Mouse (Mus musculus): Measurements from ENCODE around the gene Syngr2.

- TF ChIP-seq CTCF (IDR thresholded peaks at IDR 0.05; ENCODE audit: low read depth, low read length) (no peak), GATA1 (IDR thresholded peaks at IDR 0.05; ENCODE audit: borderline replicate concordance, low read length) (no peak), POLR2AphosphoS5 (IDR thresholded peaks at IDR 0.05; ENCODE audit: insufficient replicate concordance, low read depth, low read length) (no peak), GATA2 (IDR thresholded peaks at IDR 0.05; ENCODE audit: borderline replicate concordance, low read depth, low read length) (no peak), TAL1 (conservative IDR thresholded peaks at IDR 0.05; ENCODE audit: low read depth, low read length) (no peak)
Measured at GRCm38 (mm10) chr11:117828888-117829604, 19.6 kb downstream of the Syngr2 start.
